Mouse (Mus musculus): ENCODE results near the gene Slc8a3. TPM values are rescaled to one million over a fixed set of nuclear protein-coding genes. Genes with fewer than 3 reads are reported as not detected.
"Not testable (repeated sequence)": the region's sequence is repeated elsewhere in the genome, so short reads cannot be mapped to it uniquely, and the experiment has no call there.

Slc8a3 gene
- total RNA-seq (2022), result 10 to 100 TPM; 27.5 to 29.8 (median 29.1) TPM

- peak; percentile 51 to 61 for DNase-seq (ENCODE audit: low spot score in 2 of 2)
Measured at GRCm38 (mm10) chr12:81332875-81333421, at the start of gene Slc8a3. Gene Slc8a3 (minus strand): TSS chr12:81333180.

GRCm38 (mm10) chr12:81379364-81379763, 46.4 kb upstream of the Slc8a3 start, which contains the start of gene Gm4787:
Gene Gm4787 (minus strand): TSS chr12:81379464.
- DNase-seq (ENCODE audit: low spot score in 2 of 2), result not testable (repeated sequence)

GRCm38 (mm10) chr12:81333841-81334240, 861 bp upstream of the Slc8a3 start:
- DNase-seq (ENCODE audit: low spot score in 2 of 2), result no peak

GRCm38 (mm10) chr12:81331937-81332874, 774 bp downstream of the Slc8a3 start:
- peak; percentile 56 to 63 for DNase-seq (ENCODE audit: low spot score in 2 of 2)

GRCm38 (mm10) chr12:81331046-81331638, 1.8 kb downstream of the Slc8a3 start:
- no peak for DNase-seq (ENCODE audit: low spot score in 2 of 2)

- DNase-seq (ENCODE audit: low spot score in 2 of 2), result no peak
Measured at GRCm38 (mm10) chr12:81324991-81325390, 8.0 kb downstream of the Slc8a3 start.

- DNase-seq (ENCODE audit: low spot score in 2 of 2), result peak in 1 of 2 experiments; percentile 22
Measured at GRCm38 (mm10) chr12:81324116-81324515, 8.9 kb downstream of the Slc8a3 start.

GRCm38 (mm10) chr12:81321021-81321420, 12.0 kb downstream of the Slc8a3 start:
- no peak for DNase-seq (ENCODE audit: low spot score in 2 of 2)

GRCm38 (mm10) chr12:81317811-81318210, 15.2 kb downstream of the Slc8a3 start:
- no peak for DNase-seq (ENCODE audit: low spot score in 2 of 2)

- peak in 1 of 2 experiments; percentile 12 for DNase-seq (ENCODE audit: low spot score in 2 of 2)
Measured at GRCm38 (mm10) chr12:81315953-81316352, 17.0 kb downstream of the Slc8a3 start.

- DNase-seq (ENCODE audit: low spot score in 2 of 2), result no peak
Measured at GRCm38 (mm10) chr12:81303626-81304025, 29.4 kb downstream of the Slc8a3 start.

- DNase-seq (ENCODE audit: low spot score in 2 of 2), result no peak
Measured at GRCm38 (mm10) chr12:81294613-81295012, 38.4 kb downstream of the Slc8a3 start.

GRCm38 (mm10) chr12:81278031-81278430, 54.9 kb downstream of the Slc8a3 start:
- DNase-seq (ENCODE audit: low spot score in 2 of 2), result no peak

GRCm38 (mm10) chr12:81274616-81275015, 58.4 kb downstream of the Slc8a3 start:
- DNase-seq (ENCODE audit: low spot score in 2 of 2), result no peak

- no peak for DNase-seq (ENCODE audit: low spot score in 2 of 2)
Measured at GRCm38 (mm10) chr12:81273333-81273732, 59.6 kb downstream of the Slc8a3 start.

- DNase-seq (ENCODE audit: low spot score in 2 of 2), result no peak
Measured at GRCm38 (mm10) chr12:81269246-81269645, 63.7 kb downstream of the Slc8a3 start.

- no peak for DNase-seq (ENCODE audit: low spot score in 2 of 2)
Measured at GRCm38 (mm10) chr12:81262821-81263220, 70.2 kb downstream of the Slc8a3 start.

GRCm38 (mm10) chr12:81258215-81258614, 74.8 kb downstream of the Slc8a3 start:
- DNase-seq (ENCODE audit: low spot score in 2 of 2), result no peak

- no peak for DNase-seq (ENCODE audit: low spot score in 2 of 2)
Measured at GRCm38 (mm10) chr12:81245411-81245810, 87.6 kb downstream of the Slc8a3 start.

GRCm38 (mm10) chr12:81244954-81245353, 88.0 kb downstream of the Slc8a3 start:
- DNase-seq (ENCODE audit: low spot score in 2 of 2), result peak in 1 of 2 experiments; percentile 29

GRCm38 (mm10) chr12:81244492-81244891, 88.5 kb downstream of the Slc8a3 start:
- DNase-seq (ENCODE audit: low spot score in 2 of 2), result no peak

GRCm38 (mm10) chr12:81241676-81242075, 91.3 kb downstream of the Slc8a3 start:
- no peak for DNase-seq (ENCODE audit: low spot score in 2 of 2)
